Mouse (Mus musculus) forebrain, postnatal 0 days (tissue): ENCODE results near the gene Xlr4a. TPM values are rescaled to one million over a fixed set of nuclear protein-coding genes. Genes with fewer than 3 reads are reported as not detected.
"Not testable (repeated sequence)": the region's sequence is repeated elsewhere in the genome, so short reads cannot be mapped to it uniquely, and the experiment has no call there.

ENCODE experiments used
- ATAC-seq: fragments of 200-750 bp; cut with Nextera tagmentation; 2 replicates; pipeline ENCODE4 v1.8.0; 2017; ENCODE audit warnings: mild to moderate bottlenecking, moderate library complexity
- DNase-seq: peaks from one replicate; pipeline ENCODE4 v3.0.0-alpha.2; 2015
- H3K27ac ChIP-seq: fragments of 300-500 bp; sonication (generic); 2 replicates; pipeline ENCODE4 v1.5.1; 2014; ENCODE audit warnings: low read depth, mild to moderate bottlenecking, antibody characterized with exemption, low read length, moderate library complexity, mixed read lengths
- H3K27me3 ChIP-seq: fragments of 300-500 bp; sonication (generic); 2 replicates; pipeline ENCODE4 v1.6.1; 2014; ENCODE audit warnings: mild to moderate bottlenecking, low read length, mixed read lengths; ENCODE audit not compliant: insufficient read depth
- H3K36me3 ChIP-seq: fragments of 300-500 bp; sonication (generic); 2 replicates; pipeline ENCODE4 v1.6.1; 2014; ENCODE audit warnings: mild to moderate bottlenecking, moderate library complexity; ENCODE audit not compliant: insufficient read depth
- H3K4me1 ChIP-seq: fragments of 300-500 bp; sonication (generic); 2 replicates; pipeline ENCODE4 v1.6.1; 2014; ENCODE audit warnings: antibody characterized with exemption; ENCODE audit not compliant: insufficient read depth
- H3K4me2 ChIP-seq: fragments of 300-500 bp; sonication (generic); 2 replicates; pipeline ENCODE4 v1.6.1; 2014; ENCODE audit warnings: low read depth, mild to moderate bottlenecking, moderate library complexity
- H3K4me3 ChIP-seq: fragments of 300-500 bp; sonication (generic); 2 replicates; pipeline ENCODE4 v1.5.1; 2014; ENCODE audit warnings: low read depth, low read length, mixed read lengths
- H3K9ac ChIP-seq: fragments of 300-500 bp; sonication (generic); 2 replicates; pipeline ENCODE4 v1.6.1; 2014; ENCODE audit warnings: mild to moderate bottlenecking
- H3K9me3 ChIP-seq: fragments of 300-500 bp; sonication (generic); 2 replicates; pipeline ENCODE4 v1.6.1; 2016; ENCODE audit warnings: low read length
- CTCF ChIP-seq: sonication (generic); IDR thresholded peaks from 2 replicates; pipeline ENCODE4 v1.5.1; 2016; ENCODE audit warnings: antibody characterized with exemption, control low read depth, low read depth
- WGBS: fragments of 180-500 bp; shearing (Covaris S2); extraction: QIAGEN DNeasy Blood & Tissue Kit; methylation state at CpG from one replicate; pipeline ENCODE4 v1.1.7; 2014; 5-methylcytosine and 5-hydroxymethylcytosine counted together
- polyA plus RNA-seq: library from polyadenylated mRNA; unstranded; fragments of >200 nt; fragmentation: Nextera tagmentation; extraction: Ambion mirVana; gene quantifications from 2 replicates; pipeline ENCODE4 v1.2.1, GENCODE M21; 2015
- total RNA-seq: library from RNA; depleted of rRNA; stranded (reverse); fragments of >200 nt; gene quantifications from 2 replicates; pipeline ENCODE4 v1.2.3, GENCODE M21; 2014; rRNA removed

Xlr4a gene
- not detected in 2 replicates for total RNA-seq
- polyA plus RNA-seq: 0.54 TPM in 1 of 2 replicates, not detected in the other

DNA sequence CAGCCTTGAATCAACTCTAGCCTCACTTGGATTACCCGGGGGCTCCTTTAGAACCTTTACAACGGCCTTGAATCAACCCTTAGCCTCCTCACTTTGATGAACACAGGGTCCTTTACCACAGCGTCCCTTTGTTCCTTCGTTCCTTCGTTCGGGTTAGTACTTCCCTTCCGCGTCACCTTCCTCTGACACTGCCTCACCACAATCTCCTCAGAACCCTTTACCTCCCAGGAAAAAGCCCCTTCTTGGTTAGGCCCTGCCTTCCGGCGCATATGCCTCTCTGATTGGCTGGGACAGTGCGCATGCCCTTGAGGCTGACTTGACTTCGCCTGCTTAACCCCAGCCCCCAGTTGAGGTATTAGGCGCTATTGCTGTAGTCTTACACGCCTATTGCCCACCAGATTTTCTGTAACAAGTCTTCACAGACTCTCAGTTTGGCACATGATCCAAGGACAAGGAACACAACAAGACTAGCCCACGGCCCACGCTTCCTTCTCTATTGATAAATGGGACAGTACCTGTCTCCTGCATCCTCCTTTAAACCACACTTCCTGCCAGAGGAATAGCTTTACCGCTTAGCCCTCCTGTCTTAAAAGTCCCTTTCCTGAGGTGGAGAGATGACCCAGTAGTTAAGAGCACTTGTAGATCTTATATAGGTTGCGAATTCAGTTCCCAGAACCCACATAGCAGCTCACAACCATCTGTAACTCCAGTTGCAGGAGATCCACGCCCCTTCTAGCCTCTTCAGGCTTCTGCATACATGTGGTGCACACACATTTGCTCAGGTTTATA, at the start of gene Xlr4a:
Gene Xlr4a (minus strand): TSS at position 212 of the 789 bp plus-strand sequence.
- 84% methylated on average over 19 of the region's 19 CpGs for WGBS
- not testable (repeated sequence) for H3K4me1 ChIP-seq, H3K27ac ChIP-seq, ATAC-seq, H3K4me3 ChIP-seq, H3K36me3 ChIP-seq, H3K9me3 ChIP-seq, DNase-seq, H3K9ac ChIP-seq, H3K4me2 ChIP-seq, H3K27me3 ChIP-seq

- not testable (repeated sequence) for H3K9ac ChIP-seq, H3K36me3 ChIP-seq, H3K4me2 ChIP-seq, H3K27me3 ChIP-seq, H3K4me3 ChIP-seq, H3K9me3 ChIP-seq, H3K4me1 ChIP-seq, DNase-seq, H3K27ac ChIP-seq
- peak; percentile 85 for ATAC-seq
- no CpG with 5 or more reads among the region's 12 CpGs for WGBS
These were observed 40.9 kb upstream of the Xlr4a start for GRCm38 (mm10) chrX:73122859-73123829.

DNA sequence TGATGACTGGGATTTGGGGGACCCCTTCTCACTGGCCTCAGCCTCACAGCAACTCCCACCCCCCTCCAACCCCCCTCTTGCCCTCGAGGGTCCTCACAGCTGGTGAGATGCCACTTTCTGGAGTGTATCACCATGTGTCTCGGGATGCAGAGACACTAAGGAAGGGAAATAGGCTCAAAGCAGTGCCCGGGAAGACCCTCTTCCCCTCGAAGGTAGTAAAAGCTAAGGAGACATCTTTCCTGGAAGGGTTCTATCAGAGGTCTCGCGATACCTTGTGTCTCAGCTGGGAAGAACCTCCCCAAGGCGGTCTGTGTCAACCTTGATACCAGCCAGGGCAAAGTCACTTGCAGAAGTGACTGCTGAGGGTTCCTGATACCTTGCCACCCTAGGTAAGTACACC, 34.5 kb upstream of the Xlr4a start, which contains the start of gene Gm14685:
Gene Gm14685 (plus strand): TSS at position 301 of the 400 bp plus-strand sequence.
- no CpG with 5 or more reads among the region's 7 CpGs for WGBS
- H3K4me3 ChIP-seq, H3K27me3 ChIP-seq, DNase-seq, H3K36me3 ChIP-seq, H3K4me1 ChIP-seq, ATAC-seq, H3K9me3 ChIP-seq, H3K27ac ChIP-seq, H3K4me2 ChIP-seq, H3K9ac ChIP-seq: not testable (repeated sequence)

DNA sequence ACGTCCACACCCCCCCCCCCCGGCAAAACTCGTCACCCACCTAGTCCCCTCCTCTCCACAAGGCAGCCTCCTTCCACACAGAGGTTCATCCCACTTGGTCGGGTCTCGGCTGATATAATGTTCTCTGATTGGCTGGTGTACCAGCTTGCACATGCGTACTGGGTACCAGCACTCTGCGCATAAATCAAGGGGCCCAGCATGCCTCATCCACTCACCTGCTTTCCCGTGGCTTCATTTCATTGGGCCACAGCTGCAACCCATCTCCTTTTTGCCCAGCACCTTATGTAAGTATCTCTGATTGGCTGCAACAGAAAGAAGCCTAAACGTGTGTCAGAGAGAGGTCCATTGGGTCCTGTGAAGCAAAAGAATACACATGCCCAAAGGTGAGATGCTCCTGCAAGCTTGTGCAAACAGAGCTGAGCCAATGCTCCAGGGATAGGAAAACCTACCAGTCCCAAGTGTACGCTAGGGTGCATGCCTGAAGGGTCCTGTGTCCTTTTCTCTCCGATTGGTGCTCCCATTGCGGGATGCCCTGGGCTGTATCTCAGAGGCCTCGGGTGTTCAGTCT, 14.7 kb upstream of the Xlr4a start, which contains the start of gene Xlr3a:
Gene Xlr3a (minus strand): TSS at position 155 of the 568 bp plus-strand sequence.
- not testable (repeated sequence) for H3K4me1 ChIP-seq, ATAC-seq, H3K27me3 ChIP-seq, H3K4me2 ChIP-seq, H3K9me3 ChIP-seq, H3K36me3 ChIP-seq, H3K4me3 ChIP-seq, H3K27ac ChIP-seq, H3K9ac ChIP-seq
- 79% methylated on average over 12 of the region's 13 CpGs for WGBS
- DNase-seq: peak; percentile 0

DNA sequence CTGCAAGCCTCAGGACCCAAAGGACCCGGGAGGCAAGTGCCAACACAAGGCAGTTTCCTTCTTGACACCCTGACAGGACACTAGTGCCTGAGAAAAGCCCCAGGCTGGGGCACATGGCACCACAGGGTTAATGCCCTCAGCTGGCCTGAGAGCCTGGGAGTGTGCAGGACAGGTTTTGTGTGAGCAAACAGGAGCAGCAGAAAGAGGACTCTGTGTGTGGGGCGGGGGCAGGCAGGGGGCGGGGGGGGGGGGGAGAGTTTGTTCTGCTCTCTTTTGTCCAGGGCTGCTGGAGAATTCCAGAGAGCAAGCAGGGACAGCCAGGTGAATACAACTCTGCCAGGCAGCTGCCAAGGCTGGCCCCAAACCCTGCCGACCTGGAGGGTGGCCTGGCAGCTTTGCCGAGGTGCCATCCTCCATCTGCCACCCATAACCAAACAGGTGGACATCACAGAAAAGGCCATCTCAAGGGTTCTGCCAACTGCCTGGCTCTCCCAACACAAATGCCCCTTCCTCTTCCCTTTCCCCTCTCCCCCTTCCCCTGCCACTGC, 15.4 kb downstream of the Xlr4a start:
- not testable (repeated sequence) for H3K27me3 ChIP-seq, H3K4me2 ChIP-seq, H3K4me1 ChIP-seq, H3K27ac ChIP-seq, H3K9me3 ChIP-seq, ATAC-seq, H3K4me3 ChIP-seq, H3K36me3 ChIP-seq, H3K9ac ChIP-seq, DNase-seq
- no CpG with 5 or more reads among the region's 5 CpGs for WGBS

DNA sequence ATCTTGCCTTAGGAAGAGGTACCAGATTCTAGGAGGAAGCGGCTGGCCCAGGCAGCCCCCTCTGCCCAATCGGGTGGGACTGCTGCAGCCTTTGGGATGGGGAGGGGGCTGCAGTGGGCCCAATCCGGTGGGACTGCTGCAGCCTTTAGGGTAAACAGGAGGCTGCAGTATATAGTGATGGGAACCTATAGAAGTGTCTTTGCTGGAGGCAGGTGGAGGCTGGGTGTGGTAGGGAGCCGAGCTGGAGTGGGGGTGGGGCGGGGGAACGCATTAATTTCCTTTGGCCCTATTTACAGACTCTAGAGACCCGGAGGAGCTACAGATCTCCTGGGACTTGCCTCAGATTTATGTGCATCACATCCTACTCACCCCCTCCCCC, 17.9 kb downstream of the Xlr4a start, which contains the start of gene Pnma3:
Gene Pnma3 (plus strand): TSS at position 373 of the 379 bp plus-strand sequence.
- DNase-seq (no peak), ATAC-seq (no peak)
- 47% methylated on average over 7 of the region's 7 CpGs for WGBS

More for the DNA sequence above, 17.9 kb downstream of the Xlr4a start, which contains the start of gene Pnma3:
- H3K4me3 ChIP-seq: peak within 1 kb of the TSS; percentile 37
- peak within 1 kb of the TSS; percentile 51 for H3K9ac ChIP-seq
- no peaks in the 10 kb centered on the region for H3K9me3 ChIP-seq
- peak within 1 kb of the TSS; percentile 55 for H3K4me2 ChIP-seq
- TF ChIP-seq CTCF: no peak
- H3K27ac ChIP-seq: no peak within 1 kb of the TSS
- H3K4me1 ChIP-seq: no peaks in the 10 kb centered on the region
- H3K36me3 ChIP-seq: no peaks in the 10 kb centered on the region
- no peaks in the 10 kb centered on the region for H3K27me3 ChIP-seq
